Mouse (Mus musculus): ENCODE measurements around the gene Lrig1. TPM values are rescaled to one million over a fixed set of nuclear protein-coding genes. Genes with fewer than 3 reads are reported as not detected.

The Lrig1 gene
- total and polyA plus RNA-seq, 2 experiments from 2014 or later, result 10.7 to 53.3 TPM

GRCm38 (mm10) chr6:94693091-94693490 is 6.9 kb downstream of the Lrig1 start:
- Histone ChIP-seq H3K4me3 (ENCODE audit: low read depth, low read length) (no peak overlapping the region), H3K4me2 (ENCODE audit: low read depth) (no peak overlapping the region)

GRCm38 (mm10) chr6:94692003-94692402 is 8.0 kb downstream of the Lrig1 start:
- DNase-seq (no peak), ATAC-seq (no peak)
- no peaks in the 10 kb centered on the region for H3K9me3 ChIP-seq (ENCODE audit: low read length)
- no peak overlapping the region for H3K27ac ChIP-seq (ENCODE audit: low read depth, low read length)
- no peak for TF ChIP-seq CTCF (IDR thresholded peaks at IDR 0.05; ENCODE audit: low read depth)
- no peak overlapping the region for H3K4me3 ChIP-seq (ENCODE audit: low read depth, low read length)
- 65% methylated on average over 2 of the region's 2 CpGs for WGBS
- no peaks in the 10 kb centered on the region for H3K36me3 ChIP-seq (ENCODE audit: insufficient read depth)
- H3K27me3 ChIP-seq (ENCODE audit: insufficient read depth, low read length), result no peaks in the 10 kb centered on the region
- H3K4me2 ChIP-seq (ENCODE audit: low read depth), result no peak overlapping the region
- no peak overlapping the region for H3K9ac ChIP-seq
- H3K4me1 ChIP-seq (ENCODE audit: insufficient read depth), result peaks cover 3% of the 10 kb centered on the region; the same call in 1 of the 2 replicates

More at GRCm38 (mm10) chr6:94693091-94693490, 6.9 kb downstream of the Lrig1 start:
- Histone ChIP-seq H3K36me3 (ENCODE audit: insufficient read depth) (no peaks in the 10 kb centered on the region), H3K27me3 (ENCODE audit: insufficient read depth, low read length) (no peaks in the 10 kb centered on the region), H3K4me1 (ENCODE audit: insufficient read depth) (peaks cover 3% of the 10 kb centered on the region; the same call in 1 of the 2 replicates), H3K9ac (no peak overlapping the region), H3K9me3 (ENCODE audit: low read length) (no peaks in the 10 kb centered on the region), H3K27ac (ENCODE audit: low read depth, low read length) (no peak overlapping the region)
- 74% methylated on average over 9 of the region's 9 CpGs for WGBS
- no peak for ATAC-seq
- DNase-seq, result no peak
- no peak for TF ChIP-seq CTCF (IDR thresholded peaks at IDR 0.05; ENCODE audit: low read depth)

- no peak overlapping the region for H3K4me3 ChIP-seq (ENCODE audit: low read depth, low read length)
- no peak overlapping the region for H3K9ac ChIP-seq
- no peaks in the 10 kb centered on the region for H3K9me3 ChIP-seq (ENCODE audit: low read length)
- no peak for TF ChIP-seq CTCF (IDR thresholded peaks at IDR 0.05; ENCODE audit: low read depth)
- DNase-seq (no peak), ATAC-seq (no peak)
- H3K27ac ChIP-seq (ENCODE audit: low read depth, low read length), result no peak overlapping the region
- H3K27me3 ChIP-seq (ENCODE audit: insufficient read depth, low read length), result no peaks in the 10 kb centered on the region
- H3K4me2 ChIP-seq (ENCODE audit: low read depth), result no peak overlapping the region
- WGBS, result 77% methylated on average over 7 of the region's 7 CpGs
- peaks cover 3% of the 10 kb centered on the region; the same call in 1 of the 2 replicates for H3K4me1 ChIP-seq (ENCODE audit: insufficient read depth)
- H3K36me3 ChIP-seq (ENCODE audit: insufficient read depth), result no peaks in the 10 kb centered on the region
Measured at GRCm38 (mm10) chr6:94690247-94690646, 9.7 kb downstream of the Lrig1 start.

- H3K36me3 ChIP-seq (ENCODE audit: insufficient read depth), result no peaks in the 10 kb centered on the region
- no peak for TF ChIP-seq CTCF (IDR thresholded peaks at IDR 0.05; ENCODE audit: low read depth)
Measured at GRCm38 (mm10) chr6:94688722-94689121, 11.2 kb downstream of the Lrig1 start.

GRCm38 (mm10) chr6:94686048-94686447 is 13.9 kb downstream of the Lrig1 start:
- DNase-seq (no peak), ATAC-seq (no peak)
- no peak overlapping the region for H3K27ac ChIP-seq (ENCODE audit: low read depth, low read length)
- H3K9ac ChIP-seq, result no peak overlapping the region
- H3K4me2 ChIP-seq (ENCODE audit: low read depth), result no peak overlapping the region
- H3K4me3 ChIP-seq (ENCODE audit: low read depth, low read length), result no peak overlapping the region
- H3K27me3 ChIP-seq (ENCODE audit: insufficient read depth, low read length), result no peaks in the 10 kb centered on the region
- TF ChIP-seq CTCF (IDR thresholded peaks at IDR 0.05; ENCODE audit: low read depth), result no peak
- no peaks in the 10 kb centered on the region for H3K36me3 ChIP-seq (ENCODE audit: insufficient read depth)
- no peaks in the 10 kb centered on the region for H3K9me3 ChIP-seq (ENCODE audit: low read length)
- WGBS, result 56% methylated on average over 6 of the region's 6 CpGs
- H3K4me1 ChIP-seq (ENCODE audit: insufficient read depth), result peaks cover 4% of the 10 kb centered on the region

More at GRCm38 (mm10) chr6:94688722-94689121, 11.2 kb downstream of the Lrig1 start:
- Histone ChIP-seq H3K4me1 (ENCODE audit: insufficient read depth) (peaks cover 3% of the 10 kb centered on the region), H3K4me2 (ENCODE audit: low read depth) (no peak overlapping the region), H3K27me3 (ENCODE audit: insufficient read depth, low read length) (no peaks in the 10 kb centered on the region), H3K9me3 (ENCODE audit: low read length) (no peaks in the 10 kb centered on the region), H3K4me3 (ENCODE audit: low read depth, low read length) (no peak overlapping the region), H3K9ac (no peak overlapping the region), H3K27ac (ENCODE audit: low read depth, low read length) (no peak overlapping the region)
- DNase-seq (no peak), ATAC-seq (no peak)
- 65% methylated on average over 4 of the region's 4 CpGs for WGBS

- Histone ChIP-seq H3K4me1 (ENCODE audit: insufficient read depth) (peaks cover 4% of the 10 kb centered on the region), H3K4me2 (ENCODE audit: low read depth) (no peak overlapping the region), H3K9ac (no peak overlapping the region), H3K27me3 (ENCODE audit: insufficient read depth, low read length) (no peaks in the 10 kb centered on the region), H3K36me3 (ENCODE audit: insufficient read depth) (no peaks in the 10 kb centered on the region), H3K9me3 (ENCODE audit: low read length) (no peaks in the 10 kb centered on the region), H3K4me3 (ENCODE audit: low read depth, low read length) (no peak overlapping the region), H3K27ac (ENCODE audit: low read depth, low read length) (no peak overlapping the region)
- DNase-seq (no peak), ATAC-seq (no peak)
- TF ChIP-seq CTCF (IDR thresholded peaks at IDR 0.05; ENCODE audit: low read depth), result no peak
- WGBS, result 52% methylated on average over 6 of the region's 6 CpGs
Measured at GRCm38 (mm10) chr6:94685611-94686010, 14.3 kb downstream of the Lrig1 start.

- Histone ChIP-seq H3K9me3 (ENCODE audit: low read length) (no peaks in the 10 kb centered on the region), H3K4me1 (ENCODE audit: insufficient read depth) (peaks cover 4% of the 10 kb centered on the region), H3K36me3 (ENCODE audit: insufficient read depth) (no peaks in the 10 kb centered on the region), H3K9ac (no peak overlapping the region), H3K27me3 (ENCODE audit: insufficient read depth, low read length) (no peaks in the 10 kb centered on the region), H3K27ac (ENCODE audit: low read depth, low read length) (no peak overlapping the region), H3K4me2 (ENCODE audit: low read depth) (no peak overlapping the region), H3K4me3 (ENCODE audit: low read depth, low read length) (no peak overlapping the region)
- no peak for DNase-seq
- 0 out of 2 replicates have a peak, but pooled peaks have one; percentile 4 for TF ChIP-seq CTCF (IDR thresholded peaks at IDR 0.05; ENCODE audit: low read depth)
- WGBS, result 50% methylated on average over 13 of the region's 13 CpGs
- ATAC-seq, result no peak
Measured at GRCm38 (mm10) chr6:94684844-94685557, 15.0 kb downstream of the Lrig1 start.

Measured in forebrain, postnatal 0 days (tissue).